Mouse (Mus musculus): Measurements from ENCODE around the gene Tacstd2. TPM values are rescaled to one million over a fixed set of nuclear protein-coding genes. Genes with fewer than 3 reads are reported as not detected.
"Not testable (repeated sequence)": the region's sequence is repeated elsewhere in the genome, so short reads cannot be mapped to it uniquely, and the experiment has no call there.

The Tacstd2 gene
- polyA plus RNA-seq, 1 experiment from 2014 or later, result 0.59 TPM

DNA sequence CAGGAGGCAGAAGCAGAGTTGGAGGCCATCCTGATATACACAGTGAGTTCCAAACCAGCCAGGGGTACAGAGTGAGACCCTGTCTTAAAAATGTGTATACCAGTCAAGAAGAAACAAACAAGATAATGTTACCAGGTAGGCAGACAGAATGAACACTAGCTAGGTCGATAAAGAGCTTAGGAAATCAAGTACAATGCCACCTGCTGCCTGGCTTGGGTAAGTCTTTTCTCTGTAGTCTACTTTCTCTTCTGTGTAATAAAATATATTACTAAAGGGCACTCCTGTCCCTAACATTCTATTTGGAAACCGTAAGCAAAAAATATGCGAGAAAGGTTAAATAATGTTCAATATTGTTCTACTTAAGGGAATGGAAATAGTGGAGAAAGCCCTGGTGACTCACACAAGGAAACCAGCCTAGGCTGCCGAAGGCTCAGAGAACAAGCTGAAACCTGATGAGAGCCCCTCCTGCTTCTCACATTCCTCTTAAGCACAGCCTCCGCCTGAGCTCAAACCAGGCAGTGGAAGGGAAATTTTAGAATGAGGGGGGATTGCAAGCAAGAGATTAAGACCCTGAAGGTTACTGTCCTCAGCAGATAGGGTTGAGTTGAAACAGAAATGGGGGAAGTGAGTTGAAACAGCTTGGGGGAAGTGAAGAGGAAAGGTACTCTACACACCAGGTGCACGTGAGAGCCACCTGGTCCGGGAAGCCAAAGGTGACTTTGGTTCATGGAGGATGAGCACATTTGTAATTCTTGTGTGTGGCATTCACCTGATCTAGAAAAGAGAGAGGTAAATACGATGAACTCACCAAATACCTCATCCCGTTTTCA is 4.4 kb downstream of the Tacstd2 start:
- Histone ChIP-seq H3K36me3 (ENCODE audit: control insufficient read depth, insufficient read depth, low read length) (no peaks in the 10 kb centered on the region), H3K4me1 (ENCODE audit: control insufficient read depth, insufficient read depth, low read length) (no peaks in the 10 kb centered on the region), H3K27me3 (ENCODE audit: control insufficient read depth, insufficient read depth, low read length) (peaks cover 47% of the 10 kb centered on the region), H3K9ac (ENCODE audit: low read depth, low read length) (no peak overlapping the region), H3K27ac (ENCODE audit: low read depth, low read length) (no peak overlapping the region), H3K4me2 (no peak overlapping the region), H3K9me3 (replicated peaks; ENCODE audit: control insufficient read depth, low read length) (no peaks in the 10 kb centered on the region), H3K4me3 (ENCODE audit: low read depth, low read length) (no peak overlapping the region)
- no peak for ATAC-seq (replicated peaks; ENCODE audit: insufficient number of reproducible peaks, low FRiP score, low TSS enrichment)
- 49% methylated on average over 9 of the region's 9 CpGs for WGBS (ENCODE audit: insufficient replicate concordance)

GRCm38 (mm10) chr6:67526356-67526755 is 9.2 kb downstream of the Tacstd2 start:
- no peaks in the 10 kb centered on the region for H3K4me1 ChIP-seq (ENCODE audit: control insufficient read depth, insufficient read depth, low read length)
- ATAC-seq (replicated peaks; ENCODE audit: insufficient number of reproducible peaks, low FRiP score, low TSS enrichment), result no peak
- H3K36me3 ChIP-seq (ENCODE audit: control insufficient read depth, insufficient read depth, low read length), result no peaks in the 10 kb centered on the region
- H3K27ac ChIP-seq (ENCODE audit: low read depth, low read length), result no peak overlapping the region
- H3K4me3 ChIP-seq (ENCODE audit: low read depth, low read length), result no peak overlapping the region
- H3K27me3 ChIP-seq (ENCODE audit: control insufficient read depth, insufficient read depth, low read length), result 0 out of 2 replicates have a peak, but pooled peaks cover under 1% of the 10 kb centered on the region
- H3K9ac ChIP-seq (ENCODE audit: low read depth, low read length), result no peak overlapping the region
- 77% methylated on average over 5 of the region's 5 CpGs for WGBS (ENCODE audit: insufficient replicate concordance)
- no peaks in the 10 kb centered on the region for H3K9me3 ChIP-seq (replicated peaks; ENCODE audit: control insufficient read depth, low read length)
- H3K4me2 ChIP-seq, result no peak overlapping the region

- Histone ChIP-seq H3K4me3 (ENCODE audit: low read depth, low read length) (no peak overlapping the region), H3K36me3 (ENCODE audit: control insufficient read depth, insufficient read depth, low read length) (no peaks in the 10 kb centered on the region), H3K9ac (ENCODE audit: low read depth, low read length) (no peak overlapping the region), H3K4me1 (ENCODE audit: control insufficient read depth, insufficient read depth, low read length) (no peaks in the 10 kb centered on the region), H3K4me2 (no peak overlapping the region), H3K27ac (ENCODE audit: low read depth, low read length) (no peak overlapping the region), H3K9me3 (replicated peaks; ENCODE audit: control insufficient read depth, low read length) (no peaks in the 10 kb centered on the region), H3K27me3 (ENCODE audit: control insufficient read depth, insufficient read depth, low read length) (no peaks in the 10 kb centered on the region)
- no peak for ATAC-seq (replicated peaks; ENCODE audit: insufficient number of reproducible peaks, low FRiP score, low TSS enrichment)
Measured at GRCm38 (mm10) chr6:67510752-67511151, 24.8 kb downstream of the Tacstd2 start.

GRCm38 (mm10) chr6:67501938-67502337 is 33.7 kb downstream of the Tacstd2 start:
- WGBS (ENCODE audit: insufficient replicate concordance), result 82% methylated on average over 2 of the region's 6 CpGs
- not testable (repeated sequence) for H3K36me3 ChIP-seq (ENCODE audit: control insufficient read depth, insufficient read depth, low read length); H3K9ac ChIP-seq (ENCODE audit: low read depth, low read length); H3K27ac ChIP-seq (ENCODE audit: low read depth, low read length); H3K27me3 ChIP-seq (ENCODE audit: control insufficient read depth, insufficient read depth, low read length); H3K4me1 ChIP-seq (ENCODE audit: control insufficient read depth, insufficient read depth, low read length); H3K4me3 ChIP-seq (ENCODE audit: low read depth, low read length); H3K9me3 ChIP-seq (replicated peaks; ENCODE audit: control insufficient read depth, low read length); H3K4me2 ChIP-seq
- 0 out of 2 replicates have a peak, but pooled peaks have one; percentile 49 for ATAC-seq (replicated peaks; ENCODE audit: insufficient number of reproducible peaks, low FRiP score, low TSS enrichment)

- Histone ChIP-seq H3K9ac (ENCODE audit: low read depth, low read length) (no peak within 1 kb of the TSS), H3K27me3 (ENCODE audit: control insufficient read depth, insufficient read depth, low read length) (no peaks in the 10 kb centered on the region), H3K4me1 (ENCODE audit: control insufficient read depth, insufficient read depth, low read length) (no peaks in the 10 kb centered on the region), H3K36me3 (ENCODE audit: control insufficient read depth, insufficient read depth, low read length) (no peaks in the 10 kb centered on the region), H3K4me2 (no peak within 1 kb of the TSS), H3K27ac (ENCODE audit: low read depth, low read length) (no peak within 1 kb of the TSS), H3K9me3 (replicated peaks; ENCODE audit: control insufficient read depth, low read length) (no peaks in the 10 kb centered on the region), H3K4me3 (ENCODE audit: low read depth, low read length) (no peak within 1 kb of the TSS)
- no peak for ATAC-seq (replicated peaks; ENCODE audit: insufficient number of reproducible peaks, low FRiP score, low TSS enrichment)
- 75% methylated on average over 2 of the region's 2 CpGs for WGBS (ENCODE audit: insufficient replicate concordance)
Measured at GRCm38 (mm10) chr6:67491755-67492154, 43.8 kb downstream of the Tacstd2 start, which contains the start of gene Il23r. Gene Il23r (minus strand): TSS chr6:67491855.

Other genes starting within 250 kb of the Tacstd2 start
- gene Il12rb2, start 159.6 kb downstream of the Tacstd2 start, polyA plus RNA-seq (2014; fragmentation: Nextera tagmentation; extraction: Ambion mirVana), result 0.06 and 0.13 TPM in 2 replicates
- not detected in 2 replicates for gene Il23r, start 43.9 kb downstream of the Tacstd2 start, polyA plus RNA-seq (2014; fragmentation: Nextera tagmentation; extraction: Ambion mirVana)

Data from heart, embryonic 11.5 days (tissue).